Mouse (Mus musculus) splenic B cell, adult 2 months (primary cell): ENCODE results near the gene AL607142.1.

ENCODE experiments used
- DNase-seq: peaks from one replicate; pipeline ENCODE4 v3.0.0-alpha.2; 2011; ENCODE audit warnings: low read depth, low spot score
- H3K27me3 ChIP-seq: 2 replicates; pipeline ENCODE4 v1.6.1; 2012; ENCODE audit warnings: mild to moderate bottlenecking, low read length, moderate library complexity, mixed read lengths; ENCODE audit not compliant: control insufficient read depth, poor library complexity, insufficient read depth, severe bottlenecking
- H3K36me3 ChIP-seq: 2 replicates; pipeline ENCODE4 v1.6.1; 2012; ENCODE audit warnings: mild to moderate bottlenecking, low read length, moderate library complexity, mixed read lengths; ENCODE audit not compliant: control insufficient read depth, poor library complexity, insufficient read depth, severe bottlenecking

AL607142.1 gene

GRCm38 (mm10) chr4:120104599-120104998, 39.8 kb downstream of the AL607142.1 start:
- no peaks in the 10 kb centered on the region for H3K36me3 ChIP-seq
- H3K27me3 ChIP-seq = no peaks in the 10 kb centered on the region
- DNase-seq = peak; percentile 82

- no peak for DNase-seq
- Histone ChIP-seq H3K27me3 (no peaks in the 10 kb centered on the region), H3K36me3 (no peaks in the 10 kb centered on the region)
These were observed 41.6 kb downstream of the AL607142.1 start for GRCm38 (mm10) chr4:120106362-120106761.

- Histone ChIP-seq H3K27me3 (no peaks in the 10 kb centered on the region), H3K36me3 (no peaks in the 10 kb centered on the region)
- DNase-seq = no peak
These were observed 43.0 kb downstream of the AL607142.1 start for GRCm38 (mm10) chr4:120107787-120108186.

- no peak for DNase-seq
- H3K36me3 ChIP-seq = no peaks in the 10 kb centered on the region; the same call in 1 of the 2 replicates
- H3K27me3 ChIP-seq = no peaks in the 10 kb centered on the region
These were observed 50.7 kb downstream of the AL607142.1 start for GRCm38 (mm10) chr4:120115516-120115915.

- peak; percentile 18 for DNase-seq
These were observed 51.5 kb downstream of the AL607142.1 start for GRCm38 (mm10) chr4:120116312-120116711.

GRCm38 (mm10) chr4:120120276-120120675, 55.5 kb downstream of the AL607142.1 start:
- peak; percentile 62 for DNase-seq
- no peaks in the 10 kb centered on the region for H3K27me3 ChIP-seq
- no peaks in the 10 kb centered on the region; the same call in 1 of the 2 replicates for H3K36me3 ChIP-seq

More at GRCm38 (mm10) chr4:120116312-120116711, 51.5 kb downstream of the AL607142.1 start:
- Histone ChIP-seq H3K36me3 (no peaks in the 10 kb centered on the region; the same call in 1 of the 2 replicates), H3K27me3 (no peaks in the 10 kb centered on the region)

- Histone ChIP-seq H3K36me3 (no peaks in the 10 kb centered on the region; the same call in 1 of the 2 replicates), H3K27me3 (no peaks in the 10 kb centered on the region)
- no peak for DNase-seq
These were observed 59.9 kb downstream of the AL607142.1 start for GRCm38 (mm10) chr4:120124656-120125055.

- Histone ChIP-seq H3K27me3 (no peaks in the 10 kb centered on the region), H3K36me3 (no peaks in the 10 kb centered on the region; the same call in 1 of the 2 replicates)
- DNase-seq = no peak
These were observed 61.3 kb downstream of the AL607142.1 start for GRCm38 (mm10) chr4:120126047-120126446.

GRCm38 (mm10) chr4:120127333-120127732, 62.5 kb downstream of the AL607142.1 start:
- peak; percentile 25 for DNase-seq
- Histone ChIP-seq H3K27me3 (no peaks in the 10 kb centered on the region), H3K36me3 (no peaks in the 10 kb centered on the region; the same call in 1 of the 2 replicates)

GRCm38 (mm10) chr4:120128033-120128432, 63.2 kb downstream of the AL607142.1 start:
- no peak for DNase-seq
- no peaks in the 10 kb centered on the region; the same call in 1 of the 2 replicates for H3K36me3 ChIP-seq
- no peaks in the 10 kb centered on the region for H3K27me3 ChIP-seq

GRCm38 (mm10) chr4:120129233-120129885, 64.6 kb downstream of the AL607142.1 start:
- H3K36me3 ChIP-seq = no peaks in the 10 kb centered on the region
- peak; percentile 67 for DNase-seq
- H3K27me3 ChIP-seq = no peaks in the 10 kb centered on the region

- H3K27me3 ChIP-seq = no peaks in the 10 kb centered on the region
- DNase-seq = no peak
- no peaks in the 10 kb centered on the region for H3K36me3 ChIP-seq
These were observed 66.1 kb downstream of the AL607142.1 start for GRCm38 (mm10) chr4:120130926-120131325.

- Histone ChIP-seq H3K27me3 (no peaks in the 10 kb centered on the region), H3K36me3 (no peaks in the 10 kb centered on the region)
- DNase-seq = no peak
These were observed 66.8 kb downstream of the AL607142.1 start for GRCm38 (mm10) chr4:120131441-120132220.

GRCm38 (mm10) chr4:120134223-120134622, 69.4 kb downstream of the AL607142.1 start:
- Histone ChIP-seq H3K36me3 (no peaks in the 10 kb centered on the region), H3K27me3 (no peaks in the 10 kb centered on the region)
- no peak for DNase-seq

- Histone ChIP-seq H3K27me3 (no peaks in the 10 kb centered on the region), H3K36me3 (no peaks in the 10 kb centered on the region)
- no peak for DNase-seq
These were observed 77.0 kb downstream of the AL607142.1 start for GRCm38 (mm10) chr4:120141810-120142209.
